Mouse (Mus musculus): ENCODE data around the gene Zeb2. TPM values are rescaled to one million over a fixed set of nuclear protein-coding genes. Genes with fewer than 3 reads are reported as not detected.

The Zeb2 gene
- polyA plus RNA-seq, 1 experiment from 2014 or later, result 44.5 TPM

Small RNAs within 50 kb of the gene (microRNA-seq; reads per million reads assigned to microRNA genes)
- gene Mir5129, result 0.25 reads per million

Other genes with a start within 250 kb of the Zeb2 start
- gene Gtdc1, start 189.7 kb downstream of the Zeb2 start, polyA plus RNA-seq (2014; fragmentation: Nextera tagmentation; extraction: Ambion mirVana), result 11.4 and 12.3 TPM in 2 replicates

All from intestine, embryonic 14.5 days (tissue).